Mouse (Mus musculus): ENCODE results near the gene B4galt5. TPM values are rescaled to one million over a fixed set of nuclear protein-coding genes. Genes with fewer than 3 reads are reported as not detected.

B4galt5 gene
- polyA plus RNA-seq, 1 experiment from 2014 or later, result 24.3 TPM

- Histone ChIP-seq H3K27ac (replicated peaks; ENCODE audit: low read depth, low read length) (no peak overlapping the region), H3K4me3 (ENCODE audit: low read depth, low read length) (no peak overlapping the region), H3K9me3 (ENCODE audit: control insufficient read depth, low read length) (no peaks in the 10 kb centered on the region), H3K9ac (ENCODE audit: low read depth, low read length) (no peak overlapping the region), H3K27me3 (replicated peaks; ENCODE audit: control insufficient read depth, insufficient read depth, low read length) (no peaks in the 10 kb centered on the region), H3K36me3 (ENCODE audit: control insufficient read depth, insufficient read depth, low read length) (no peaks in the 10 kb centered on the region), H3K4me1 (ENCODE audit: control insufficient read depth, insufficient read depth, low read length) (no peaks in the 10 kb centered on the region), H3K4me2 (ENCODE audit: low read depth, low read length) (no peak overlapping the region)
- no peak for DNase-seq (ENCODE audit: low spot score)
- 81% methylated on average over 3 of the region's 3 CpGs for WGBS
- ATAC-seq (ENCODE audit: low read depth), result no peak
Measured at GRCm38 (mm10) chr2:167323116-167323515, 25.9 kb downstream of the B4galt5 start.

- 86% methylated on average over 8 of the region's 8 CpGs for WGBS
- no peaks in the 10 kb centered on the region for H3K9me3 ChIP-seq (ENCODE audit: control insufficient read depth, low read length)
- no peak overlapping the region for H3K27ac ChIP-seq (replicated peaks; ENCODE audit: low read depth, low read length)
Measured at GRCm38 (mm10) chr2:167321372-167321771, 27.6 kb downstream of the B4galt5 start.

GRCm38 (mm10) chr2:167318981-167319380, 30.0 kb downstream of the B4galt5 start:
- DNase-seq (ENCODE audit: low spot score), result no peak
- H3K27ac ChIP-seq (replicated peaks; ENCODE audit: low read depth, low read length), result no peak overlapping the region
- no peak for ATAC-seq (ENCODE audit: low read depth)
- no peak overlapping the region for H3K4me2 ChIP-seq (ENCODE audit: low read depth, low read length)
- no peaks in the 10 kb centered on the region for H3K36me3 ChIP-seq (ENCODE audit: control insufficient read depth, insufficient read depth, low read length)
- H3K27me3 ChIP-seq (replicated peaks; ENCODE audit: control insufficient read depth, insufficient read depth, low read length), result no peaks in the 10 kb centered on the region
- 20% methylated on average over 5 of the region's 5 CpGs for WGBS
- H3K4me3 ChIP-seq (ENCODE audit: low read depth, low read length), result no peak overlapping the region
- peaks cover 18% of the 10 kb centered on the region for H3K4me1 ChIP-seq (ENCODE audit: control insufficient read depth, insufficient read depth, low read length)
- H3K9ac ChIP-seq (ENCODE audit: low read depth, low read length), result no peak overlapping the region
- H3K9me3 ChIP-seq (ENCODE audit: control insufficient read depth, low read length), result no peaks in the 10 kb centered on the region

More at GRCm38 (mm10) chr2:167321372-167321771, 27.6 kb downstream of the B4galt5 start:
- no peak overlapping the region for H3K4me3 ChIP-seq (ENCODE audit: low read depth, low read length)
- no peak for ATAC-seq (ENCODE audit: low read depth)
- 0 out of 2 replicates have a peak overlapping the region, but pooled peaks have one; percentile 7 for H3K9ac ChIP-seq (ENCODE audit: low read depth, low read length)
- no peaks in the 10 kb centered on the region for H3K27me3 ChIP-seq (replicated peaks; ENCODE audit: control insufficient read depth, insufficient read depth, low read length)
- no peak overlapping the region for H3K4me2 ChIP-seq (ENCODE audit: low read depth, low read length)
- H3K36me3 ChIP-seq (ENCODE audit: control insufficient read depth, insufficient read depth, low read length), result no peaks in the 10 kb centered on the region
- no peak for DNase-seq (ENCODE audit: low spot score)
- peaks cover 8% of the 10 kb centered on the region; the same call in 1 of the 2 replicates for H3K4me1 ChIP-seq (ENCODE audit: control insufficient read depth, insufficient read depth, low read length)

GRCm38 (mm10) chr2:167316724-167317187, 32.2 kb downstream of the B4galt5 start:
- no peaks in the 10 kb centered on the region for H3K9me3 ChIP-seq (ENCODE audit: control insufficient read depth, low read length)
- H3K27me3 ChIP-seq (replicated peaks; ENCODE audit: control insufficient read depth, insufficient read depth, low read length), result no peaks in the 10 kb centered on the region
- ATAC-seq (ENCODE audit: low read depth) (peak; percentile 41; the same call in 1 of the 2 replicates), DNase-seq (ENCODE audit: low spot score) (peak; percentile 77)
- H3K4me1 ChIP-seq (ENCODE audit: control insufficient read depth, insufficient read depth, low read length), result peaks cover 27% of the 10 kb centered on the region
- peak overlapping the region; percentile 18 for H3K27ac ChIP-seq (replicated peaks; ENCODE audit: low read depth, low read length)
- H3K36me3 ChIP-seq (ENCODE audit: control insufficient read depth, insufficient read depth, low read length), result no peaks in the 10 kb centered on the region
- 44% methylated on average over 3 of the region's 3 CpGs for WGBS
- no peak overlapping the region for H3K4me2 ChIP-seq (ENCODE audit: low read depth, low read length)
- no peak overlapping the region for H3K9ac ChIP-seq (ENCODE audit: low read depth, low read length)
- no peak overlapping the region for H3K4me3 ChIP-seq (ENCODE audit: low read depth, low read length)

- Histone ChIP-seq H3K9ac (ENCODE audit: low read depth, low read length) (no peak overlapping the region), H3K4me1 (ENCODE audit: control insufficient read depth, insufficient read depth, low read length) (peaks cover 27% of the 10 kb centered on the region), H3K36me3 (ENCODE audit: control insufficient read depth, insufficient read depth, low read length) (peaks cover 1% of the 10 kb centered on the region; the same call in 1 of the 2 replicates), H3K4me3 (ENCODE audit: low read depth, low read length) (no peak overlapping the region), H3K27ac (replicated peaks; ENCODE audit: low read depth, low read length) (no peak overlapping the region; the same call in 1 of the 2 replicates), H3K4me2 (ENCODE audit: low read depth, low read length) (no peak overlapping the region), H3K27me3 (replicated peaks; ENCODE audit: control insufficient read depth, insufficient read depth, low read length) (no peaks in the 10 kb centered on the region), H3K9me3 (ENCODE audit: control insufficient read depth, low read length) (no peaks in the 10 kb centered on the region)
- DNase-seq (ENCODE audit: low spot score) (no peak), ATAC-seq (ENCODE audit: low read depth) (no peak)
- 81% methylated on average over 8 of the region's 8 CpGs for WGBS
Measured at GRCm38 (mm10) chr2:167314491-167314890, 34.5 kb downstream of the B4galt5 start.

GRCm38 (mm10) chr2:167313501-167314326, 35.3 kb downstream of the B4galt5 start:
- H3K9me3 ChIP-seq (ENCODE audit: control insufficient read depth, low read length), result no peaks in the 10 kb centered on the region
- no peak overlapping the region; the same call in 1 of the 2 replicates for H3K27ac ChIP-seq (replicated peaks; ENCODE audit: low read depth, low read length)
- peaks cover 9% of the 10 kb centered on the region; the same call in 1 of the 2 replicates for H3K36me3 ChIP-seq (ENCODE audit: control insufficient read depth, insufficient read depth, low read length)
- DNase-seq (ENCODE audit: low spot score), result peak; percentile 92
- H3K4me1 ChIP-seq (ENCODE audit: control insufficient read depth, insufficient read depth, low read length), result peaks cover 27% of the 10 kb centered on the region
- no peak overlapping the region for H3K4me3 ChIP-seq (ENCODE audit: low read depth, low read length)
- H3K4me2 ChIP-seq (ENCODE audit: low read depth, low read length), result no peak overlapping the region
- no peaks in the 10 kb centered on the region for H3K27me3 ChIP-seq (replicated peaks; ENCODE audit: control insufficient read depth, insufficient read depth, low read length)
- H3K9ac ChIP-seq (ENCODE audit: low read depth, low read length), result no peak overlapping the region
- peak; percentile 87 for ATAC-seq (ENCODE audit: low read depth)
- 54% methylated on average over 13 of the region's 13 CpGs for WGBS

GRCm38 (mm10) chr2:167310121-167310520, 38.9 kb downstream of the B4galt5 start:
- no peak for ATAC-seq (ENCODE audit: low read depth)
- Histone ChIP-seq H3K4me3 (ENCODE audit: low read depth, low read length) (no peak overlapping the region), H3K4me1 (ENCODE audit: control insufficient read depth, insufficient read depth, low read length) (peaks cover 13% of the 10 kb centered on the region), H3K9ac (ENCODE audit: low read depth, low read length) (no peak overlapping the region), H3K36me3 (ENCODE audit: control insufficient read depth, insufficient read depth, low read length) (peaks cover 30% of the 10 kb centered on the region; the same call in 1 of the 2 replicates), H3K27me3 (replicated peaks; ENCODE audit: control insufficient read depth, insufficient read depth, low read length) (no peaks in the 10 kb centered on the region), H3K4me2 (ENCODE audit: low read depth, low read length) (no peak overlapping the region), H3K9me3 (ENCODE audit: control insufficient read depth, low read length) (no peaks in the 10 kb centered on the region), H3K27ac (replicated peaks; ENCODE audit: low read depth, low read length) (no peak overlapping the region)
- no peak for DNase-seq (ENCODE audit: low spot score)
- WGBS, result 100% methylated on average over 1 of the region's 1 CpGs

- DNase-seq (ENCODE audit: low spot score) (no peak), ATAC-seq (ENCODE audit: low read depth) (no peak)
- H3K27me3 ChIP-seq (replicated peaks; ENCODE audit: control insufficient read depth, insufficient read depth, low read length), result no peaks in the 10 kb centered on the region
- H3K4me3 ChIP-seq (ENCODE audit: low read depth, low read length), result no peak overlapping the region
- no peaks in the 10 kb centered on the region for H3K9me3 ChIP-seq (ENCODE audit: control insufficient read depth, low read length)
- H3K9ac ChIP-seq (ENCODE audit: low read depth, low read length), result no peak overlapping the region
- WGBS, result 95% methylated on average over 12 of the region's 12 CpGs
- no peak overlapping the region for H3K4me2 ChIP-seq (ENCODE audit: low read depth, low read length)
- H3K4me1 ChIP-seq (ENCODE audit: control insufficient read depth, insufficient read depth, low read length), result peaks cover 11% of the 10 kb centered on the region
- H3K27ac ChIP-seq (replicated peaks; ENCODE audit: low read depth, low read length), result no peak overlapping the region
- peaks cover 36% of the 10 kb centered on the region; the same call in 1 of the 2 replicates for H3K36me3 ChIP-seq (ENCODE audit: control insufficient read depth, insufficient read depth, low read length)
Measured at GRCm38 (mm10) chr2:167309286-167309685, 39.7 kb downstream of the B4galt5 start.

Data from embryonic facial prominence, embryonic 14.5 days (tissue).